ENCODE assay signal across 10 mouse cellular contexts in the genomic region with DNA sequence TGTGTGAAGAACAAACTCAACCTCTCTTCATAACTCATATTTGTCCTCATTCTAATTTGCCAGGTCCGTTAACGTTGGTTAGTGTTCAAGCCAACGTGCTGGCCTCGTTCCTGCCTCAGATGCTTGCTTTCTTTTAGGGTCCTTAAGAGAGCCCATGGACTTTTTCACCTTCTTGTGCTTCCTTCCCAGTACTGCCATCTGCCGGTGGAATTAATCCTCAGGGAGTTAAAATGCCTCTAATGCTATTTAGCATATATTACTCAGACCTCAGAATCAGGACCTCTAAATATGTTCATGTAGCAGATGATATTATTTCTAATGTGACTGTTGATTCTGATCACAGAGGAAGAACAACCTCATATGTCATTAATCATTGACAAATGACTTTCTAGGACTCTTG. TPM values are rescaled to one million over a fixed set of nuclear protein-coding genes. Genes with fewer than 3 reads are reported as not detected.
A peak's percentile ranks its signal among the peaks of the same experiment; 100 is the strongest.
DNase-seq lines count a peak whose midpoint lies in the region; TF ChIP-seq lines count a peak whose summit lies in the region.
"Had no signal": no experiment of that assay in that cellular context is flagged by ENCODE, and none has a peak within 500 bp of the region (broad histone marks: within the 10 kb centered on the region; RNA-seq: fewer than 3 reads in every experiment).

No protein-coding gene starts in this region.

- DNase-seq in gastrocnemius, adult 2 months, result no peak
- no peak for DNase-seq in gastrocnemius, postnatal 10 days
- DNase-seq in ovary, postnatal 14 days (ENCODE audit: low spot score), result peak; percentile 6
- no peak for DNase-seq in ovary, postnatal 10 days (ENCODE audit: low spot score)
- DNase-seq in T-cell, adult 2 months (ENCODE audit: low spot score), result peak; percentile 18
- peak; percentile 26 for DNase-seq in thymus, postnatal 0 days (ENCODE audit: low spot score)
- DNase-seq in liver, result no peak
- no peak for DNase-seq in ovary, adult 18-20 months (ENCODE audit: low spot score)

- no peak overlapping the region for H3K27ac ChIP-seq in gastrocnemius, adult 2 months
- H3K27ac ChIP-seq: embryonic facial prominence, embryonic 12.5 days had no signal

- TF ChIP-seq CTCF in gastrocnemius, adult 2 months (IDR thresholded peaks at IDR 0.05), result peak; percentile 41; the same call in 1 of the 2 replicates

- no peak overlapping the region for H3K4me3 ChIP-seq in gastrocnemius, adult 2 months
- H3K4me3 ChIP-seq: embryonic facial prominence, embryonic 12.5 days had no signal

- intact Hi-C loops in gastrocnemius, adult 2 months (cut with DNase I), result no loop called here

RNA-seq across cellular contexts. Expression of a gene that starts 20.6 kb away (rescaled TPM):
- total RNA-seq in gastrocnemius, adult 2 months (2021), result not detected
- total RNA-seq in gastrocnemius, postnatal 10 days (2021), result not detected
- polyA plus RNA-seq in thymus, postnatal 0 days (2015; fragmentation: Nextera tagmentation; extraction: Ambion mirVana), result 0.23 and 0.48 TPM in 2 replicates
- polyA plus RNA-seq: embryonic facial prominence, embryonic 12.5 days; stomach, embryonic 14.5 days had no signal

RNA-seq across cellular contexts. Expression of a gene that starts 32.7 kb away (rescaled TPM):
- total RNA-seq in gastrocnemius, adult 2 months (2021), result 1 to 10 TPM; 3.0 to 4.2 TPM
- total RNA-seq in gastrocnemius, postnatal 10 days (2021), result 1 to 10 TPM; 2.7 to 3.1 TPM
- polyA plus RNA-seq in thymus, postnatal 0 days (2015; fragmentation: Nextera tagmentation; extraction: Ambion mirVana), result 16.0 and 17.3 TPM in 2 replicates

RNA-seq across cellular contexts. Expression of a gene that starts 32.8 kb away (rescaled TPM):
- total RNA-seq in gastrocnemius, adult 2 months (2021), result under 1 TPM; 0.20 to 0.28 TPM
- 1 to 10 TPM; 2.0 to 2.4 TPM for total RNA-seq in gastrocnemius, postnatal 10 days (2021)
- 14.8 and 17.2 TPM in 2 replicates for polyA plus RNA-seq in thymus, postnatal 0 days (2015; fragmentation: Nextera tagmentation; extraction: Ambion mirVana)

RNA-seq across cellular contexts. Expression of a gene that starts 34.4 kb away (rescaled TPM):
- under 1 TPM in 1 of 2 experiments, not detected in 1; 0.15 TPM for total RNA-seq in gastrocnemius, adult 2 months (2021)
- 1 to 10 TPM in 1 of 2 experiments, under 1 TPM in 1; 0.47 to 1.0 TPM for total RNA-seq in gastrocnemius, postnatal 10 days (2021)
- 103 and 124 TPM in 2 replicates for polyA plus RNA-seq in thymus, postnatal 0 days (2015; fragmentation: Nextera tagmentation; extraction: Ambion mirVana)

Comparison
In these comparisons a context has a peak if more than half of its experiments do, and no peak if none do; other contexts are left out.
1. DNase-seq: peak in ovary, postnatal 14 days (single experiment), T-cell, adult 2 months (single experiment) and thymus, postnatal 0 days (single experiment); none in gastrocnemius, adult 2 months (single experiment), gastrocnemius, postnatal 10 days (single experiment), ovary, postnatal 10 days (single experiment), liver (single experiment) and ovary, adult 18-20 months (single experiment).